Mouse (Mus musculus): ENCODE measurements at regions not wholly inside any gene's neighbourhood (a gene's known extent, or its start where the extent isn't known, plus 50 kb on each side); places are given as distances from the start of the nearest gene placed in this dataset.

GRCm38 (mm10) chr16:31508981-31509380 is 86.9 kb downstream of the Bdh1 start:
- peak; percentile 88 for ATAC-seq (ENCODE audit: insufficient read depth, low FRiP score, low TSS enrichment)
- peak overlapping the region; percentile 37 for H3K9ac ChIP-seq (ENCODE audit: low read length)
- peak; percentile 91 for DNase-seq (ENCODE audit: low spot score)
- H3K36me3 ChIP-seq (ENCODE audit: control insufficient read depth, insufficient read depth, low read length): no peaks in the 10 kb centered on the region
- H3K4me2 ChIP-seq (ENCODE audit: low read depth): peak overlapping the region; percentile 35
- peak overlapping the region; percentile 45 for H3K27ac ChIP-seq (ENCODE audit: low read depth, low read length)
- H3K27me3 ChIP-seq (ENCODE audit: control insufficient read depth, insufficient read depth, low read length): no peaks in the 10 kb centered on the region
- under 1% methylated on average over 18 of the region's 18 CpGs for WGBS
- H3K9me3 ChIP-seq (ENCODE audit: control insufficient read depth, low read length): no peaks in the 10 kb centered on the region
- H3K4me1 ChIP-seq (ENCODE audit: control insufficient read depth, insufficient read depth, low read length): peaks cover 17% of the 10 kb centered on the region
- H3K4me3 ChIP-seq (ENCODE audit: low read depth, low read length): 0 out of 2 replicates have a peak overlapping the region, but pooled peaks have one; percentile 13

GRCm38 (mm10) chr16:31510097-31510496 is 88.0 kb downstream of the Bdh1 start:
- peaks cover 17% of the 10 kb centered on the region for H3K4me1 ChIP-seq (ENCODE audit: control insufficient read depth, insufficient read depth, low read length)
- no peak overlapping the region for H3K4me3 ChIP-seq (ENCODE audit: low read depth, low read length)
- no peaks in the 10 kb centered on the region for H3K36me3 ChIP-seq (ENCODE audit: control insufficient read depth, insufficient read depth, low read length)
- no peaks in the 10 kb centered on the region for H3K9me3 ChIP-seq (ENCODE audit: control insufficient read depth, low read length)
- H3K4me2 ChIP-seq (ENCODE audit: low read depth): no peak overlapping the region
- DNase-seq (ENCODE audit: low spot score): no peak
- H3K9ac ChIP-seq (ENCODE audit: low read length): no peak overlapping the region
- ATAC-seq (ENCODE audit: insufficient read depth, low FRiP score, low TSS enrichment): no peak
- WGBS: 83% methylated on average over 8 of the region's 8 CpGs
- H3K27me3 ChIP-seq (ENCODE audit: control insufficient read depth, insufficient read depth, low read length): no peaks in the 10 kb centered on the region
- no peak overlapping the region for H3K27ac ChIP-seq (ENCODE audit: low read depth, low read length)

GRCm38 (mm10) chr16:31518816-31519215 is 96.7 kb downstream of the Bdh1 start:
- H3K9ac ChIP-seq (ENCODE audit: low read length): no peak overlapping the region
- 95% methylated on average over 3 of the region's 3 CpGs for WGBS
- H3K27me3 ChIP-seq (ENCODE audit: control insufficient read depth, insufficient read depth, low read length): no peaks in the 10 kb centered on the region
- H3K27ac ChIP-seq (ENCODE audit: low read depth, low read length): no peak overlapping the region
- H3K4me3 ChIP-seq (ENCODE audit: low read depth, low read length): no peak overlapping the region
- no peaks in the 10 kb centered on the region for H3K9me3 ChIP-seq (ENCODE audit: control insufficient read depth, low read length)
- ATAC-seq (ENCODE audit: insufficient read depth, low FRiP score, low TSS enrichment): no peak
- no peak overlapping the region for H3K4me2 ChIP-seq (ENCODE audit: low read depth)
- no peak for DNase-seq (ENCODE audit: low spot score)
- H3K36me3 ChIP-seq (ENCODE audit: control insufficient read depth, insufficient read depth, low read length): no peaks in the 10 kb centered on the region
- no peaks in the 10 kb centered on the region for H3K4me1 ChIP-seq (ENCODE audit: control insufficient read depth, insufficient read depth, low read length)

- H3K27ac ChIP-seq (ENCODE audit: low read depth, low read length): no peak overlapping the region
- H3K9me3 ChIP-seq (ENCODE audit: control insufficient read depth, low read length): no peaks in the 10 kb centered on the region
- no peaks in the 10 kb centered on the region for H3K36me3 ChIP-seq (ENCODE audit: control insufficient read depth, insufficient read depth, low read length)
- no peak overlapping the region for H3K9ac ChIP-seq (ENCODE audit: low read length)
- H3K4me3 ChIP-seq (ENCODE audit: low read depth, low read length): no peak overlapping the region
- no peak overlapping the region for H3K4me2 ChIP-seq (ENCODE audit: low read depth)
- ATAC-seq (ENCODE audit: insufficient read depth, low FRiP score, low TSS enrichment) (no peak), DNase-seq (ENCODE audit: low spot score) (no peak)
- no peaks in the 10 kb centered on the region for H3K4me1 ChIP-seq (ENCODE audit: control insufficient read depth, insufficient read depth, low read length)
- H3K27me3 ChIP-seq (ENCODE audit: control insufficient read depth, insufficient read depth, low read length): no peaks in the 10 kb centered on the region
- 81% methylated on average over 9 of the region's 9 CpGs for WGBS
Measured at GRCm38 (mm10) chr16:31520081-31520480, 98.0 kb downstream of the Bdh1 start.

- no peak overlapping the region for H3K4me2 ChIP-seq (ENCODE audit: low read depth)
- WGBS: 75% methylated on average over 6 of the region's 6 CpGs
- H3K9ac ChIP-seq (ENCODE audit: low read length): no peak overlapping the region
- no peak for ATAC-seq (ENCODE audit: insufficient read depth, low FRiP score, low TSS enrichment)
- no peaks in the 10 kb centered on the region for H3K27me3 ChIP-seq (ENCODE audit: control insufficient read depth, insufficient read depth, low read length)
- no peaks in the 10 kb centered on the region for H3K36me3 ChIP-seq (ENCODE audit: control insufficient read depth, insufficient read depth, low read length)
- H3K4me3 ChIP-seq (ENCODE audit: low read depth, low read length): no peak overlapping the region
- no peaks in the 10 kb centered on the region for H3K4me1 ChIP-seq (ENCODE audit: control insufficient read depth, insufficient read depth, low read length)
- no peaks in the 10 kb centered on the region for H3K9me3 ChIP-seq (ENCODE audit: control insufficient read depth, low read length)
- DNase-seq (ENCODE audit: low spot score): no peak
- H3K27ac ChIP-seq (ENCODE audit: low read depth, low read length): no peak overlapping the region
Measured at GRCm38 (mm10) chr16:31521786-31522185, 99.7 kb downstream of the Bdh1 start.

- Histone ChIP-seq H3K27ac (ENCODE audit: low read depth, low read length) (no peak overlapping the region), H3K9me3 (ENCODE audit: control insufficient read depth, low read length) (no peaks in the 10 kb centered on the region), H3K4me1 (ENCODE audit: control insufficient read depth, insufficient read depth, low read length) (no peaks in the 10 kb centered on the region), H3K27me3 (ENCODE audit: control insufficient read depth, insufficient read depth, low read length) (no peaks in the 10 kb centered on the region), H3K4me2 (ENCODE audit: low read depth) (no peak overlapping the region), H3K4me3 (ENCODE audit: low read depth, low read length) (no peak overlapping the region), H3K9ac (ENCODE audit: low read length) (no peak overlapping the region), H3K36me3 (ENCODE audit: control insufficient read depth, insufficient read depth, low read length) (no peaks in the 10 kb centered on the region)
- DNase-seq (ENCODE audit: low spot score) (no peak), ATAC-seq (ENCODE audit: insufficient read depth, low FRiP score, low TSS enrichment) (no peak)
- WGBS: 67% methylated on average over 10 of the region's 10 CpGs
Measured at GRCm38 (mm10) chr16:31526711-31527344, 104.7 kb downstream of the Bdh1 start.

- Histone ChIP-seq H3K9me3 (ENCODE audit: control insufficient read depth, low read length) (no peaks in the 10 kb centered on the region), H3K4me1 (ENCODE audit: control insufficient read depth, insufficient read depth, low read length) (no peaks in the 10 kb centered on the region), H3K9ac (ENCODE audit: low read length) (no peak overlapping the region), H3K4me3 (ENCODE audit: low read depth, low read length) (no peak overlapping the region), H3K27me3 (ENCODE audit: control insufficient read depth, insufficient read depth, low read length) (no peaks in the 10 kb centered on the region), H3K4me2 (ENCODE audit: low read depth) (no peak overlapping the region), H3K36me3 (ENCODE audit: control insufficient read depth, insufficient read depth, low read length) (no peaks in the 10 kb centered on the region), H3K27ac (ENCODE audit: low read depth, low read length) (no peak overlapping the region)
- no peak for DNase-seq (ENCODE audit: low spot score)
- no peak for ATAC-seq (ENCODE audit: insufficient read depth, low FRiP score, low TSS enrichment)
- WGBS: 84% methylated on average over 11 of the region's 11 CpGs
Measured at GRCm38 (mm10) chr16:31528596-31529283, 106.7 kb downstream of the Bdh1 start.

GRCm38 (mm10) chr16:31529284-31529958 is 107.3 kb downstream of the Bdh1 start:
- Histone ChIP-seq H3K36me3 (ENCODE audit: control insufficient read depth, insufficient read depth, low read length) (no peaks in the 10 kb centered on the region), H3K9me3 (ENCODE audit: control insufficient read depth, low read length) (no peaks in the 10 kb centered on the region), H3K4me2 (ENCODE audit: low read depth) (no peak overlapping the region), H3K4me3 (ENCODE audit: low read depth, low read length) (no peak overlapping the region), H3K27ac (ENCODE audit: low read depth, low read length) (no peak overlapping the region), H3K9ac (ENCODE audit: low read length) (no peak overlapping the region), H3K27me3 (ENCODE audit: control insufficient read depth, insufficient read depth, low read length) (no peaks in the 10 kb centered on the region), H3K4me1 (ENCODE audit: control insufficient read depth, insufficient read depth, low read length) (no peaks in the 10 kb centered on the region)
- WGBS: 94% methylated on average over 13 of the region's 13 CpGs
- ATAC-seq (ENCODE audit: insufficient read depth, low FRiP score, low TSS enrichment): no peak
- DNase-seq (ENCODE audit: low spot score): no peak

- 90% methylated on average over 8 of the region's 8 CpGs for WGBS
- Histone ChIP-seq H3K4me3 (ENCODE audit: low read depth, low read length) (no peak overlapping the region), H3K4me2 (ENCODE audit: low read depth) (no peak overlapping the region), H3K4me1 (ENCODE audit: control insufficient read depth, insufficient read depth, low read length) (peaks cover 5% of the 10 kb centered on the region), H3K36me3 (ENCODE audit: control insufficient read depth, insufficient read depth, low read length) (no peaks in the 10 kb centered on the region), H3K9ac (ENCODE audit: low read length) (no peak overlapping the region), H3K27ac (ENCODE audit: low read depth, low read length) (no peak overlapping the region), H3K9me3 (ENCODE audit: control insufficient read depth, low read length) (no peaks in the 10 kb centered on the region), H3K27me3 (ENCODE audit: control insufficient read depth, insufficient read depth, low read length) (no peaks in the 10 kb centered on the region)
- DNase-seq (ENCODE audit: low spot score) (no peak), ATAC-seq (ENCODE audit: insufficient read depth, low FRiP score, low TSS enrichment) (no peak)
Measured at GRCm38 (mm10) chr16:31530090-31530489, 108.0 kb downstream of the Bdh1 start.

All from neural tube, embryonic 11.5 days (tissue).